Mouse (Mus musculus): Measurements from ENCODE around the gene Pex6.

GRCm38 (mm10) chr17:46728904-46729318, 17.6 kb downstream of the Pex6 start, which contains the start of gene Gnmt:
- TF ChIP-seq CTCF (IDR thresholded peaks at IDR 0.05 in 2 of 3, conservative IDR thresholded peaks at IDR 0.05 in 1 of 3; ENCODE audit: control insufficient read depth in 1 of 3, insufficient read depth in 1 of 3, low read depth in 2 of 3, low read length in 3 of 3, poor library complexity in 1 of 3, severe bottlenecking in 1 of 3), result no peak
- 0 out of 4 replicates have a peak, but pooled peaks of 1 of the 2 experiments have one; percentile 23 for TF ChIP-seq POLR2A (IDR thresholded peaks at IDR 0.05; ENCODE audit: control insufficient read depth in 1 of 2, insufficient read depth in 1 of 2, low read depth in 1 of 2, low read length in 2 of 2, poor library complexity in 1 of 2)
- TF ChIP-seq EP300 (IDR thresholded peaks at IDR 0.05; ENCODE audit: low read depth in 1 of 2, low read length in 2 of 2), result no peak
- TF ChIP-seq GATA1 (IDR thresholded peaks at IDR 0.05; ENCODE audit: low read depth, low read length), result no peak
- TF ChIP-seq KAT2A (conservative IDR thresholded peaks at IDR 0.05; ENCODE audit: low read depth, low read length), result no peak
- TF ChIP-seq SIN3A (IDR thresholded peaks at IDR 0.05; ENCODE audit: low read length), result no peak
- no peak for TF ChIP-seq ZKSCAN1 (IDR thresholded peaks at IDR 0.05; ENCODE audit: low read depth, low read length)
- no peak for TF ChIP-seq TCF12 (IDR thresholded peaks at IDR 0.05; ENCODE audit: low read depth, low read length)
- no peak for TF ChIP-seq TAL1 (IDR thresholded peaks at IDR 0.05; ENCODE audit: low read length)
- TF ChIP-seq ZC3H11A (IDR thresholded peaks at IDR 0.05; ENCODE audit: low read depth, low read length), result no peak
- TF ChIP-seq MAFK (IDR thresholded peaks at IDR 0.05; ENCODE audit: borderline replicate concordance, low read depth, low read length), result no peak
- TF ChIP-seq ZNF384 (IDR thresholded peaks at IDR 0.05; ENCODE audit: low read depth, low read length), result no peak
